Mouse (Mus musculus): ENCODE measurements around the gene Rabggtb.
"Not testable (repeated sequence)": the region's sequence is repeated elsewhere in the genome, so short reads cannot be mapped to it uniquely, and the experiment has no call there.

The Rabggtb gene

GRCm38 (mm10) chr3:153864636-153865429, 48.0 kb downstream of the Rabggtb start:
- no peak for DNase-seq (ENCODE audit: low spot score)

- DNase-seq (ENCODE audit: low spot score): no peak
Measured at GRCm38 (mm10) chr3:153863816-153864215, 49.0 kb downstream of the Rabggtb start.

GRCm38 (mm10) chr3:153860392-153860791, 52.4 kb downstream of the Rabggtb start:
- not testable (repeated sequence) for DNase-seq (ENCODE audit: low spot score)

DNA sequence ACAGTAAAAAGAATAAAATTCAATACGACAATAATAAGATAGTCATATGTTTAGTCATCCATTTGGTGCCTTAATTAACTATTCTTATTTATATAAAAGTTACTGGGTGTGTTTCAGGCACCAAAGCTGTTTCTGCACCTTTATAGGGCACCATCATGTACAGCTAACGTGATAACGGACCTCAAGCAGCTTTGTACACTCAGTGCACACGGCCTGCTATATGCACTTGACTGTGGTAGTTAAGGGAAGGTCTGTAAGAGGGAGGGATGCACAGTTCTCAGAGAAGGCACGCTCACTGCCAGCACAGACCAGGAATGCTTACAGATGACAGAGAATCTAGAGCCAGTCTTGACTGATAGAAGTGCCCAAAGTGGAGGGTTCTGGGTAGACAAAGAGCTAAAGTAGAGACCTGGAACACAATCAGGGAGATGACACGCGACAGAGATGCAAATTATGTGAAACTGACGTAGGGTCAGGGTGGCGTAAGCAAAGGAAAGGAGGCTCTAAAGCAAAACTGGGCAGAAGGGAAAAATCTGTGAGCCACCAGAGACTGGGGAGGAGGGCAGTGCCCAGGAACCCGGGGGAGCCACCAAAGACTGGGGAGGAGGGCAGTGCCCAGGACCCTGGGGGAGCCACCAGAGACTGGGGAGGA, 54.3 kb downstream of the Rabggtb start:
- DNase-seq (ENCODE audit: low spot score): no peak
